Mouse (Mus musculus) thymus, postnatal 14 days (tissue): ENCODE results near the gene C130050O18Rik.

ENCODE experiments used
- DNase-seq: peaks from one replicate; pipeline ENCODE4 v3.0.0; 2021

C130050O18Rik gene

GRCm38 (mm10) chr5:139404801-139405401 lies at the start of gene C130050O18Rik:
C130050O18Rik (plus strand) TSS chr5:139405280.
- DNase-seq: no peak

DNA sequence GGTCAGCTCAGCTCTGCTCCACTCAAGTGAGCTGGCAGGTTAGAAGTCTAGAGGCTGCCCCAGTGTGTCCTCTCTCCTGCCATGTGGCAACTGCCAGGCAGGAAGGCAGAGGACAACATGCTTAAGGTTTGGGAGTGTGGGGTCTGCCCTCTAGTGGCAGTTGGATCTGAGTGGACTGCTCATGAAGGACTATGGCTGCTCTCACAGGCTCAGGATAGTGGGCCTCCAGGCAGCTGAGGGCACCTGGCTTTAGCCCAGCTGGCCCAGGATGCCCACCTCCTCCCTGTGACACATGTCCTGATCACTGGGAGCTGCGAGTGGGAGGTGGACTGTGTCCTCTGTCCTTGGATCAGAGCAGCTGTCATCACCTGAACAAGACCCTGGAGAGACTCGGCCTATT lies 46.4 kb upstream of the C130050O18Rik start:
- peak; percentile 60 for DNase-seq

GRCm38 (mm10) chr5:139359244-139359643 lies 45.8 kb upstream of the C130050O18Rik start:
- DNase-seq: no peak

DNA sequence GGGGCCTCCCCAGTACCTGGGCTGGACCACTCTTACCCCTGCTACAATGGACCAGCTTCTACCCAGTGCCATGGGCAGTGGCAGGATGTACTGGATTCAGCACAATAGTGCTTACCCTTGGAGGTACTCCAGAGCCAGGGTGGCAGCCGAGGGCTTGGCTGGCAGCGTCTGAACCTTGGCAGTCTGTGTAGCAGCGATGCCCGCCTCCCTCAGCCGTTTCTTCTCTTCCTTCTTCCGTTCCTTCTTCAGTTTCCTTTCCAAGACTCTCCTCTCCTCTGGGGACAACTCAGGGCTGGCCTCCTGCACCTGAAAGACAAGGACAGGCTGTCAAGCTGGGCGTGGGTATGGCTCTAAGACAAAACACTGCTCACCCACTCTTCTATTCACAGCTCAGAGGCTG lies 41.2 kb upstream of the C130050O18Rik start:
- no peak for DNase-seq

DNA sequence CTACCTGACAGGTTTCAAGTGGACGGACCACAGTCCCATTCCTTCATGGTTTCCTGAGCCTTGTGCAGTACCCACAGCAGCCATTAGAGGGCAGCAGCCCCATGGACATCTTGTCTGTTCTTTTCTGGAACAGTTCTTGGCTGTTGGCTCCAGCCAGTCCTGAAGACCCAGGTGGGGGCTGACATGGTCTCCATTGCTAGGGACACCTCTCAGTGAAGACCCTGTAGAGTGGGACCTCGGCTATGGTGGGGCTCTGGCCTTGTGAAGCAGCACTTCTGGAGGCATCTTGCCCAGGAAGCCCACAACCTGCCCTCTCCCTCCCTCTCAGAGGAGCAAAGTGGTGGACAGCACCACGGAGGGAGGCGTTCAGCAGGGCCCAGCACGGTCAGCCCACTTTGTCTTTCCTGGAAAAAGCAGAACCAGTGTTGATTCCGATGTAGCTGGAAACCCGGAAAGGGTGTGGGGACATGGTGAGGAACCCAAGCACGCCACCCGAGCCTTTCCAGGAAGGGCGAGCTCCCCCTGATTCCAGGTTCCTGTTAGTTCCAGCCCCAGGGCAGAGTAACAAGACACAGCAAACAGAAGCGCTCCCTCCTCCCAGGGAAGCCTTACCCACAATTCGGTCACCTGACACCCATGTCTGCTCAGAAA lies 40.7 kb upstream of the C130050O18Rik start:
- DNase-seq: peak; percentile 87

GRCm38 (mm10) chr5:139364911-139365571 lies 40.0 kb upstream of the C130050O18Rik start:
- DNase-seq: no peak

DNA sequence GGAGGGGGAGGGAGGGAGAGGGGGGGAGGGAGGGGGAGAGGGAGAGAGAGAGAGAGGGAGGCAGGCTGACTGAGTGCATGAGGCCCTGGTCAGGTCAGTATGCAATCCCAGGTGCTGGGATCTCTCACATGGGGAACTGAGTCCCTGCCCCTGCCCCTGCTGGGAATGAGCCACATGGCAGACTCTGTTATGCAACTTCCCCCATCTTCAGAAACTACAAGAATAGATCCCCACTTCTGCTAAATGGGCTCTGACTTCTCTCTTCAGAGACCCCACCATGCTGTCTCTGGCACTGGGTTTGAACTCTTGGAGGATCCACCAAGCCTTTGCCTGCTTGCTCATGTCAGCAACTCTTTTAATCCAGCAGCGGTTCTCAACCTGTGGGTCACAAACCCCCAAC lies 39.3 kb upstream of the C130050O18Rik start:
- no peak for DNase-seq

DNA sequence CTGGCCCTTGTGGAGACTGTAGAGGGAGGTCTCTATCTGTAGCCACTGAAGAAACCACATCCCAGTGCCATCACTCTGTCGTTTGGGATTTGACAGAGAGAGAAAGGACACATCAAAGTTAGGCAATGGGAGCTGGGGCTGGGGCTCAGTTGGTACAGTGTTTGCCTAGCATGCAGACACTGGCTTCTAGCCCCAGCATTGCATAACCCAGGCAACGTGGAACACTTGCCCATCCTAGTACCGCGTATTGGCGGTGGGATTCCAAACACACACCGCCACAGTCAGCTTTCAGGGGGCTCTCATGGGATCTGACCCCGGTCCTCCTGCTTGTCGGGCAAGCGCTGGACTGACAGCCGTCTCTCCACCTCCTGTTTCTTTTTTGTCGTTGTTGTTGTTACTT lies 38.6 kb upstream of the C130050O18Rik start:
- DNase-seq: no peak

- DNase-seq: no peak
Observed at GRCm38 (mm10) chr5:139367884-139368458, 37.1 kb upstream of the C130050O18Rik start.

- DNase-seq: no peak
Observed at GRCm38 (mm10) chr5:139368638-139369320, 36.3 kb upstream of the C130050O18Rik start.

DNA sequence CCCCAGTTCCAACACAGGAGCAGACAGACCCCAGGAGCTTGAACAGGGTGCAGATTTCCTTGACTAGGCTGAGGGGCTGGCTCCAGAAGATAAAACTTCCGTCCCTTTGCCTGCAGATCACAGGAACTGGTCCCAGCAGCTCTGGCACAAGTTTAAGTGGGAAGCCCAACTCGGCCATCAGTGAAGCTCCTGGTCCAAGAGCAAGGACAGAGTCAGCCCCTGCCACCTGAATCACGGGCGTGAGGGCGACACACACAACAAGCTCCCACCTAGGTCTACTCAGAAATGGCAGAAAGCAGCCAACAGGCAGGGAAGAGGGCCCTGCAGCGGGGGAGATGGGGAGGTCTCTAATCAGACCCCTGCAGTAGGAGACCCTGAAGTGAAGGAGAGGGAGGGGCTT lies 34.7 kb upstream of the C130050O18Rik start:
- DNase-seq: no peak

GRCm38 (mm10) chr5:139371118-139371517 lies 34.0 kb upstream of the C130050O18Rik start:
- DNase-seq: no peak

GRCm38 (mm10) chr5:139371631-139372401 lies 33.3 kb upstream of the C130050O18Rik start:
- peak; percentile 87 for DNase-seq

DNA sequence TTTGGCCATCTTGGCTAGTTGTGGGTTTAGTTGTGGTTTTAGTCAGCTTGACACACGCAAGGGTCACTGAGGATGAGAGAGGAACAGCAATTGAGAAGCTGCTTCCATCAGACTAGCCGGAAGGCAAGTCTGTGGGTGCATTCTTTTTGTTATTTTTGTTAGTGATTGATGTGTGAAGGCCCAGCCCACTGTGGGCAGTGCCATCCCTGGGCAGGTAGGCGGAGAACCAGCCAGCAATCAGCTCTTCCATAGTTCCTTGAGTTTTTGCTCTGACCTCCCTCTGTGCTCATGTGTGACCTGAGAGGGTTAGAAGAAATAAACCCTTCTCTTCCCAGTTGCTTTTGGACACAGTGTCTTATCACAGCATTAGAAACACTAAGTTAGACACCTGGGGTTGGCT lies 32.0 kb upstream of the C130050O18Rik start:
- no peak for DNase-seq

- no peak for DNase-seq
Observed at GRCm38 (mm10) chr5:139373889-139374444, 31.1 kb upstream of the C130050O18Rik start.

- DNase-seq: no peak
Observed at GRCm38 (mm10) chr5:139374841-139375240, 30.2 kb upstream of the C130050O18Rik start.

DNA sequence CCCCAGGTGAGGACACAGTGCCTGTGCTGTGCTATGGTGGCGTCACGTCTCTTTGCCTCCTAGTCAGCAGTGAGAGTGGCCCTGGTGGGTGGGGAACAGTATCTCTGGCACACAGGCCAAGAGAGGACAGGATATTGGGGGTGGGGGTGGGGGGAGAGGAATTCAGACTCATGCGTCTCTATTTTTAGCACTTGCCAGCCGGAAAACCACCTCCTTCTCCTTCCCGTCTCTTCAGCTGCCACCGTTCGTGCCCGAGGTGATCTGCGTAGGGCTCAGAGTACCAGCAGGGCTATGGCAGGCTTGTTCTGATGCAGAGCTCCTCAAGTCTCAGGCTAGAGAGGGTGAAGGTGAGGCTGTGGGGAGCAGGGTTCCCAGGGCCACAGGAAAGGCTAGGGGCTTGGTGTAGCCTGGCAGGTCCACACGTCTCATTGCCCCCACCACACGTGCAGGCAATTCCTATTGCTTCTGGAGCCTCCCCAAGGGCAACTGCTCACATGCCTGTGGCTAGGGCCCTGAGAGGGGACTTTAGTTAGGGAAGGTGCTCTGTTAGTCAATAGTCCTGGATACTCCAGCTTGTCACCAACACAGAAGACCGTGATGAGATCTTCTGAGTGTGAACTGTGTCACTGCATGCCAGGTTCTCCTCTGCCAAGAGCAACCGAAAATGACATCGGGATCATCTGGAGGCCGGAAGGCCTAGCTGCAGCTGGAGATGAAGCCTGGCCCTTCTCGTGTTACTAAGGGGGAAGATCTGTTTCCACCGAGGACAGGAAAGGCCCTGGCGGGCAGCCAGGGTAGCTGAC lies 27.4 kb upstream of the C130050O18Rik start, which contains the start of gene Gpr146:
Gene Gpr146 (plus strand): TSS at position 230 of the 803 bp plus-strand sequence.
- DNase-seq: peak; percentile 55

DNA sequence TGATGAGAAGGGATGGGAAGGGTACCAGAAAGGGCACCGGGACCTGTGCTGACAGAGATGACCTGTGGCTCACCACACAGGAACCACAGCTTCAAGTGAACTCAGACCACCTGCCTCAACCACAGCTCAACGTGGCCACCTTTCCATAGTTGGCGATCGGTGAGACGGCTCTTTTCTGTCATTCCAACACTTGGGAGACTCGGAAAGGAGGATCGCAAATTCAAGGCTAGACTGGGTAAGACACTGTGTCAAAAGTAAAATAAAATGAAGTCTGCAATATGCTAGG lies 26.9 kb upstream of the C130050O18Rik start:
- no peak for DNase-seq

DNA sequence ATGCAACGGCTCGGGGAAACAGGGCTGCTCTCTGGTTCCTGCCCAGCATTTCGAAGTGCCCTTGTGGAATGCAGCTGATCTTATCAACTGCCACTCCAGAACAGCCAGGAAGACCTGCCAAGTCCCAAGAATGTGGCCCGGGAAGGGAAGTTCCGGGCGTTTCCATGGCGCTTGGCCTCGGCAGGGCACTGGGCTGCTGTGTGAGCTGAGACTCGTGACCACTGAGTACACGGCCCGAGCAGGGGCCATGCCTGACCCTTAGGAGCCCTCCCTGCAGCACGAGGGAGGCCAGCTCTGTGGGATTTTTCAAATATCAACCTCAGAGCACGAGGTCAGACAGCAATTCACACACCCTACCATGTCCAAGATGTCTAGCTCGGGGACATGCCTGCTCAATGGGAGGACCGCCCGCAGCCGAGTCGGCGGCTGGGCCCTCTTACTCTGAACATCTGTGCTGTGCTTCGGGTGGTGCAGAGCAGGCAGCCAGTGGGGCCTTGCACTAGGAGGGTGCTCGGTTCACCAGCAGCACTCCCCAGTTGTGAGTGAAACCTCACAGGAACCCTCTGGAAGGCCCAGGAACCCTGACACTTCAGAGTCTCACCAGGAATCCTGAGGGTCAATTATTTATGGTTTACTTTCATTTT lies 26.0 kb upstream of the C130050O18Rik start:
- DNase-seq: peak; percentile 68

DNA sequence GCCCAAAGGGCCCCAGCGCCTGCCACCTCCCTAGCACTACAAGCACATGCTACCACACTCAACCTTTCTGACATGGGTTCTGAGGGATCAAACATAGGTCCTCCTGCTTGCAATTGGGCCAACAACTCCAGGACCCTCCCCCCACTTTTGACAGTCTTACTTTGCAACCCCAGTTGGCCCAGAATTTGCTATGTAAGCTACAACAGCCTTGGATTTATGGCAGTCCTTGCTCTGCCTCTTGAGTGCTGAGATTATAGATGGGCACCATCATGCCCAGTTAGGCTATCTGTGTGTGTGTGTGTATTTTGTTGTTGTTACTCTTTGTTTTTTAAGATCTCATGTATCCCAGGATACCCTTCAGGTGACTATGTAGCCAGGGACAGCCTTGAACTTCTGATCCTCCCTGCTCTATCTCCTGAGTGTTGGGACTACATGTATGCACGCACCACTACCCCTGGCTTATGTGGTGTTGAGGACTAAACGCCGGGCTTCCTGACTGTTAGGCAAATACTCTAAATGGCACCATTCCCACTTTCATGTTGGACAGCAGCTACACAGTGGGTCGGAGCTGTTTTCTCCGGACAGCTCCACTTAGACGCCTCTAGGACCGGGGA lies 25.2 kb upstream of the C130050O18Rik start:
- DNase-seq: no peak
